Mouse (Mus musculus): Measurements from ENCODE around the gene Elovl3. TPM values are rescaled to one million over a fixed set of nuclear protein-coding genes. Genes with fewer than 3 reads are reported as not detected.
A peak's percentile ranks its signal among the peaks of the same experiment; 100 is the strongest.
"Not testable (repeated sequence)": the region's sequence is repeated elsewhere in the genome, so short reads cannot be mapped to it uniquely, and the experiment has no call there.

The Elovl3 gene
- polyA plus RNA-seq, 1 experiment from 2014 or later, result 0.20 TPM

GRCm38 (mm10) chr19:46126301-46126700 lies 5.4 kb upstream of the Elovl3 start:
- no peak overlapping the region for H3K27ac ChIP-seq (ENCODE audit: low read depth, low read length)
- WGBS, result 91% methylated on average over 4 of the region's 4 CpGs
- H3K9ac ChIP-seq (ENCODE audit: low read length), result no peak overlapping the region
- DNase-seq (ENCODE audit: low spot score), result no peak
- ATAC-seq (ENCODE audit: insufficient read depth, low FRiP score, low TSS enrichment), result no peak
- no peaks in the 10 kb centered on the region for H3K36me3 ChIP-seq (ENCODE audit: control insufficient read depth, insufficient read depth, low read length)
- H3K4me1 ChIP-seq (ENCODE audit: control insufficient read depth, insufficient read depth, low read length), result no peaks in the 10 kb centered on the region
- no peak overlapping the region for H3K4me3 ChIP-seq (ENCODE audit: low read depth, low read length)
- H3K27me3 ChIP-seq (ENCODE audit: control insufficient read depth, insufficient read depth, low read length), result peaks cover 11% of the 10 kb centered on the region
- H3K4me2 ChIP-seq (ENCODE audit: low read depth), result no peak overlapping the region
- H3K9me3 ChIP-seq (ENCODE audit: control insufficient read depth, low read length), result no peaks in the 10 kb centered on the region

- not testable (repeated sequence) for H3K9ac ChIP-seq (ENCODE audit: low read length)
- WGBS, result 70% methylated on average over 6 of the region's 6 CpGs
Measured at GRCm38 (mm10) chr19:46129737-46130136, 2.0 kb upstream of the Elovl3 start.

GRCm38 (mm10) chr19:46131283-46131682 lies 414 bp upstream of the Elovl3 start:
- ATAC-seq (ENCODE audit: insufficient read depth, low FRiP score, low TSS enrichment) (no peak), DNase-seq (ENCODE audit: low spot score) (no peak)
- peaks cover 6% of the 10 kb centered on the region for H3K4me1 ChIP-seq (ENCODE audit: control insufficient read depth, insufficient read depth, low read length)
- WGBS, result 7% methylated on average over 6 of the region's 8 CpGs
- no peak overlapping the region for H3K4me3 ChIP-seq (ENCODE audit: low read depth, low read length)
- H3K27ac ChIP-seq (ENCODE audit: low read depth, low read length), result no peak overlapping the region
- H3K27me3 ChIP-seq (ENCODE audit: control insufficient read depth, insufficient read depth, low read length), result peaks cover 58% of the 10 kb centered on the region
- H3K9ac ChIP-seq (ENCODE audit: low read length), result no peak overlapping the region
- no peaks in the 10 kb centered on the region for H3K36me3 ChIP-seq (ENCODE audit: control insufficient read depth, insufficient read depth, low read length)
- no peak overlapping the region for H3K4me2 ChIP-seq (ENCODE audit: low read depth)
- no peaks in the 10 kb centered on the region for H3K9me3 ChIP-seq (ENCODE audit: control insufficient read depth, low read length)

More at GRCm38 (mm10) chr19:46129737-46130136, 2.0 kb upstream of the Elovl3 start:
- not testable (repeated sequence) for H3K4me1 ChIP-seq (ENCODE audit: control insufficient read depth, insufficient read depth, low read length); H3K9me3 ChIP-seq (ENCODE audit: control insufficient read depth, low read length); ATAC-seq (ENCODE audit: insufficient read depth, low FRiP score, low TSS enrichment); H3K4me3 ChIP-seq (ENCODE audit: low read depth, low read length); H3K27ac ChIP-seq (ENCODE audit: low read depth, low read length); DNase-seq (ENCODE audit: low spot score); H3K36me3 ChIP-seq (ENCODE audit: control insufficient read depth, insufficient read depth, low read length); H3K4me2 ChIP-seq (ENCODE audit: low read depth)
- H3K27me3 ChIP-seq (ENCODE audit: control insufficient read depth, insufficient read depth, low read length), result peaks cover 44% of the 10 kb centered on the region

DNA sequence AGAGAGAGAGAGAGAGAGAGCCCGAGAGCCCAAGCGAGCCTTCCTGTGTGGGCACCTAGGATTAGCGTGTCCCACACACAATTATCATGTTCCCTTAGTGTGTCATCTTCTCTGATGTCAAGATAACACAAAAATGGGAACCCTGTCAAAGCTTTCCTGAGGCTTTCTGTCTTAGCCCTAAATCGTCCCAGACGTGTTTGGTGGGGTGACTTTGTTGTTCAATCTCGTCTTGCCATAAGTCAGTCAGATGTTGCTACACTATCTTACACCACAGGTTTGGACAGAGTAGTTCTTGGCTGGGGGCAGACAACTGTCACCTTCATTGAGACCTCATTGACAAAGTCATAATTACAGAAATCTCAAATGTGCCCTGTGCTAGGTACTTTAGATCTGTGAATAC lies 880 bp downstream of the Elovl3 start:
- no peak overlapping the region for H3K9ac ChIP-seq (ENCODE audit: low read length)
- 58% methylated on average over 6 of the region's 6 CpGs for WGBS
- H3K27ac ChIP-seq (ENCODE audit: low read depth, low read length), result no peak overlapping the region
- H3K4me3 ChIP-seq (ENCODE audit: low read depth, low read length), result no peak overlapping the region
- H3K9me3 ChIP-seq (ENCODE audit: control insufficient read depth, low read length), result no peaks in the 10 kb centered on the region
- peaks cover 9% of the 10 kb centered on the region for H3K4me1 ChIP-seq (ENCODE audit: control insufficient read depth, insufficient read depth, low read length)
- no peak overlapping the region for H3K4me2 ChIP-seq (ENCODE audit: low read depth)
- H3K27me3 ChIP-seq (ENCODE audit: control insufficient read depth, insufficient read depth, low read length), result peaks cover 71% of the 10 kb centered on the region
- ATAC-seq (ENCODE audit: insufficient read depth, low FRiP score, low TSS enrichment) (no peak), DNase-seq (ENCODE audit: low spot score) (no peak)
- no peaks in the 10 kb centered on the region for H3K36me3 ChIP-seq (ENCODE audit: control insufficient read depth, insufficient read depth, low read length)

DNA sequence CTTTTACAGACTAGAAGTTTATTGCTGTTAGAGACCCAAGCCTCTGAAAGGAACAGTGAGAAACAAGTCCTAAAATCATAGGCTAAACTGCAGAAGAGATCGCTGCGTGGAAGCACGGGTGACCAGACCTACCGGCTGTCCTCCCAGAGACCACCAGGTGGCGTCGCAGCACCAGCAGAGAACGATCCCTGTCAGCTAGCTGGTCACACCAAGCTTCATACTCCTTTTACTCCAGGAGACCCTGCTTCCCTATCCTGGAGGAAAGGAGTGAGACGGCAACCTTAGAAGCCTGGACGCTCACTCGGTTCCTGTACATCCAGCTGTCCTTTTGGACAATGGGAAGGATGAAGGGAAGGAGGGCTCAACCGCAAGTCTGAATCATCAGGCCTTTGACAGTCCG lies 3.6 kb downstream of the Elovl3 start:
- no peaks in the 10 kb centered on the region for H3K36me3 ChIP-seq (ENCODE audit: control insufficient read depth, insufficient read depth, low read length)
- ATAC-seq (ENCODE audit: insufficient read depth, low FRiP score, low TSS enrichment) (peak; percentile 45; the same call in 1 of the 2 replicates), DNase-seq (ENCODE audit: low spot score) (peak; percentile 91)
- peaks cover 9% of the 10 kb centered on the region for H3K4me1 ChIP-seq (ENCODE audit: control insufficient read depth, insufficient read depth, low read length)
- peak overlapping the region; percentile 47 for H3K4me3 ChIP-seq (ENCODE audit: low read depth, low read length)
- WGBS, result under 1% methylated on average over 12 of the region's 12 CpGs
- peak overlapping the region; percentile 100 for H3K4me2 ChIP-seq (ENCODE audit: low read depth)
- no peaks in the 10 kb centered on the region for H3K9me3 ChIP-seq (ENCODE audit: control insufficient read depth, low read length)
- no peak overlapping the region for H3K27ac ChIP-seq (ENCODE audit: low read depth, low read length)
- H3K27me3 ChIP-seq (ENCODE audit: control insufficient read depth, insufficient read depth, low read length), result peaks cover 84% of the 10 kb centered on the region
- H3K9ac ChIP-seq (ENCODE audit: low read length), result no peak overlapping the region; the same call in 1 of the 2 replicates

DNA sequence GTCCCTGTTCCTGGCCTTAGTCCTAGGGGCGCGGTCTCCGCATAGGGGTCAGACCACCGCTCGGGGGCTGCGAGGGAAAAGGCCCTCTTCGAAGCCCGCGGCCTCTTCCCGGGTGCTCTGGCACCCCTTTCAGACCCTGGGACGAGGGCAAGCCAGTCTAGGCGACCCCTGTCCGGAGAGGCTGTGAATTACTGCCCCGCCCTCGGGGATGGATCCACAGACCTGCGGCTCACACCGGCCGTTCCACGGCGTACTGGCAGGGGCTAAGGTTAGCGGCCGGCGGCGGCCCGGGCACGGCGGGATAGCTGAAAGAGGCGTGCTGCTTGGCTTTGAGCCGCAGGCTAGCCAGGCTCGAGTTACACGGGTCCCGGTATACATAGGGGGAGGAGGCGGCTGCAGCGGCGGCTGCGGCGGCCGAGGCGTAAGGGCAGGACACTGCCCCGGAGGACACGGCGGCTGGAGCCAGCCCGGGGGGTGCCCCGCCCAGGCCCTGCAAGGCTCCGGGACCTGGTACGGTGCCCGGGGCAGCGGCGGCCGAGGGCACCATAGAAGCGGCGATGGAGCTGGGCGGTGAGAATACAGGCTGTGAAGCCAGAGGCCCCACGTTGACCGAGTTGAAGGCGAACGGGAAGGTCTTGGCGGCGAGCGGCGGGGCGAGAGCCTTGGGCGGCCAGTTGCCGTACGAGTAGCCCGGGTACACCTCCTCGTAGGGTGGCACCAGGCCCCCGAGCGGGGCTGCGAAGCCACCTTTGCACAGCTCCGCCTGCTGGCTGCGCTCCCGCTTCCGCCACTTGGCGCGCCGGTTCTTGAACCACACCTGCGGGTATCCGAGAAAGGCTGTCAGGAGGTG lies 4.3 kb downstream of the Elovl3 start:
- Histone ChIP-seq H3K4me1 (ENCODE audit: control insufficient read depth, insufficient read depth, low read length) (peaks cover 12% of the 10 kb centered on the region), H3K4me3 (ENCODE audit: low read depth, low read length) (peak overlapping the region; percentile 47), H3K27me3 (ENCODE audit: control insufficient read depth, insufficient read depth, low read length) (peaks cover 78% of the 10 kb centered on the region), H3K9ac (ENCODE audit: low read length) (peak overlapping the region; percentile 48), H3K27ac (ENCODE audit: low read depth, low read length) (no peak overlapping the region), H3K36me3 (ENCODE audit: control insufficient read depth, insufficient read depth, low read length) (no peaks in the 10 kb centered on the region), H3K4me2 (ENCODE audit: low read depth) (peak overlapping the region; percentile 100), H3K9me3 (ENCODE audit: control insufficient read depth, low read length) (no peaks in the 10 kb centered on the region)
- WGBS, result under 1% methylated on average over 65 of the region's 79 CpGs
- DNase-seq (ENCODE audit: low spot score) (peak; percentile 69), ATAC-seq (ENCODE audit: insufficient read depth, low FRiP score, low TSS enrichment) (peak; percentile 48; the same call in 1 of the 2 replicates)

GRCm38 (mm10) chr19:46136639-46137580 lies 5.2 kb downstream of the Elovl3 start:
- peaks cover 15% of the 10 kb centered on the region for H3K4me1 ChIP-seq (ENCODE audit: control insufficient read depth, insufficient read depth, low read length)
- H3K9ac ChIP-seq (ENCODE audit: low read length), result peak overlapping the region; percentile 48
- DNase-seq (ENCODE audit: low spot score), result peak; percentile 73
- H3K4me2 ChIP-seq (ENCODE audit: low read depth), result peak overlapping the region; percentile 100
- no peaks in the 10 kb centered on the region for H3K36me3 ChIP-seq (ENCODE audit: control insufficient read depth, insufficient read depth, low read length)
- no peaks in the 10 kb centered on the region for H3K9me3 ChIP-seq (ENCODE audit: control insufficient read depth, low read length)
- peaks cover 70% of the 10 kb centered on the region for H3K27me3 ChIP-seq (ENCODE audit: control insufficient read depth, insufficient read depth, low read length)
- 3% methylated on average over 49 of the region's 49 CpGs for WGBS
- 0 out of 2 replicates have a peak, but pooled peaks have one; percentile 45 for ATAC-seq (ENCODE audit: insufficient read depth, low FRiP score, low TSS enrichment)
- H3K4me3 ChIP-seq (ENCODE audit: low read depth, low read length), result peak overlapping the region; percentile 47
- H3K27ac ChIP-seq (ENCODE audit: low read depth, low read length), result no peak overlapping the region

- H3K4me3 ChIP-seq (ENCODE audit: low read depth, low read length), result no peak overlapping the region
- DNase-seq (ENCODE audit: low spot score) (no peak), ATAC-seq (ENCODE audit: insufficient read depth, low FRiP score, low TSS enrichment) (no peak)
- H3K4me2 ChIP-seq (ENCODE audit: low read depth), result no peak overlapping the region
- peaks cover 64% of the 10 kb centered on the region for H3K27me3 ChIP-seq (ENCODE audit: control insufficient read depth, insufficient read depth, low read length)
- no peak overlapping the region for H3K9ac ChIP-seq (ENCODE audit: low read length)
- no peaks in the 10 kb centered on the region for H3K9me3 ChIP-seq (ENCODE audit: control insufficient read depth, low read length)
- H3K4me1 ChIP-seq (ENCODE audit: control insufficient read depth, insufficient read depth, low read length), result peaks cover 14% of the 10 kb centered on the region
- no peaks in the 10 kb centered on the region for H3K36me3 ChIP-seq (ENCODE audit: control insufficient read depth, insufficient read depth, low read length)
- WGBS, result 67% methylated on average over 2 of the region's 2 CpGs
- no peak overlapping the region for H3K27ac ChIP-seq (ENCODE audit: low read depth, low read length)
Measured at GRCm38 (mm10) chr19:46140324-46140723, 8.6 kb downstream of the Elovl3 start.

Data from neural tube, embryonic 11.5 days (tissue).